Mouse (Mus musculus) midbrain, embryonic 11.5 days (tissue): ENCODE data around the gene Timeless. TPM values are rescaled to one million over a fixed set of nuclear protein-coding genes. Genes with fewer than 3 reads are reported as not detected.
"Not testable (repeated sequence)": the region's sequence is repeated elsewhere in the genome, so short reads cannot be mapped to it uniquely, and the experiment has no call there.

ENCODE experiments used
- ATAC-seq: fragments of 200-750 bp; cut with Nextera tagmentation; 2 replicates; pipeline ENCODE4 v1.8.0; 2017; ENCODE audit warnings: moderate TSS enrichment, moderate library complexity; ENCODE audit not compliant: low FRiP score
- DNase-seq: peaks from one replicate; pipeline ENCODE4 v3.0.0; 2015; ENCODE audit warnings: low spot score; ENCODE audit errors: missing footprints
- H3K27ac ChIP-seq: fragments of 300-500 bp; sonication (generic); 2 replicates; pipeline ENCODE4 v1.5.1; 2014; ENCODE audit warnings: low read depth, low read length
- H3K27me3 ChIP-seq: fragments of 300-500 bp; sonication (generic); 2 replicates; pipeline ENCODE4 v1.6.1; 2014; ENCODE audit warnings: mild to moderate bottlenecking, low read length, moderate library complexity, mixed read lengths; ENCODE audit not compliant: control insufficient read depth, insufficient read depth
- H3K36me3 ChIP-seq: fragments of 300-500 bp; sonication (generic); 2 replicates; pipeline ENCODE4 v1.6.1; 2014; ENCODE audit warnings: mild to moderate bottlenecking, low read length, moderate library complexity, mixed read lengths; ENCODE audit not compliant: control insufficient read depth, insufficient read depth
- H3K4me1 ChIP-seq: fragments of 300-500 bp; sonication (generic); 2 replicates; pipeline ENCODE4 v1.6.1; 2014; ENCODE audit warnings: low read length; ENCODE audit not compliant: control insufficient read depth, insufficient read depth
- H3K4me2 ChIP-seq: fragments of 300-500 bp; sonication (generic); 2 replicates; pipeline ENCODE4 v1.6.1; 2014; ENCODE audit warnings: mild to moderate bottlenecking, moderate library complexity
- H3K4me3 ChIP-seq: fragments of 300-500 bp; sonication (generic); 2 replicates; pipeline ENCODE4 v1.5.1; 2014; ENCODE audit warnings: low read depth, low read length
- H3K9ac ChIP-seq: fragments of 300-500 bp; sonication (generic); 2 replicates; pipeline ENCODE4 v1.6.1; 2014; ENCODE audit warnings: low read length
- H3K9me3 ChIP-seq: fragments of 300-500 bp; sonication (generic); 2 replicates; pipeline ENCODE4 v1.6.1; 2016; ENCODE audit warnings: low read length; ENCODE audit not compliant: control insufficient read depth
- WGBS: fragments of 180-500 bp; shearing (Covaris S2); extraction: QIAGEN DNeasy Blood & Tissue Kit; methylation state at CpG from one replicate; pipeline ENCODE4 v1.1.7; 2014; 5-methylcytosine and 5-hydroxymethylcytosine counted together
- polyA plus RNA-seq: library from polyadenylated mRNA; unstranded; fragments of >200 nt; fragmentation: Nextera tagmentation; extraction: Ambion mirVana; gene quantifications from 2 replicates; pipeline ENCODE4 v1.2.1, GENCODE M21; 2014

Gene Timeless
- polyA plus RNA-seq, 1 experiment from 2014 or later = 52.5 TPM

DNA sequence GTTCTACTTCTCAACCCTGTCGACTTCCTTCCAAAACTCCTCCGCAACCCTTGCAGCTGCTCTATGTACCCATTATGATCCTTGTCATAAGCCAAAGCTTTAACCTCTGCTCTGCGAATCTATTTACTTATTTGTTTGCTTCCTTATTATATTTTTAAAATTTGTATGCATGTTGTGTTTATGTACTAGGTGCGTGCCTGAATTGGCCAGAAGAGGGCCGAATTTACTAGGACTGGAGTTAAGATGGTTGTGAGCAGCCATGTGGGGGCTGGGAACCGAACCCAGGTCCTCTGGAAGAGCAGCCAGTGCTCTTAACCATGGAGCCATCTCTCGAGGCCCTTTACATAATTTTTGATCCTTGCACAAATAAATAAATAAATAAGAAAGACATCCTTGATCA is 39.0 kb downstream of the Timeless start:
- DNase-seq (no peak), ATAC-seq (no peak)
- peaks cover 3% of the 10 kb centered on the region; the same call in 1 of the 2 replicates for H3K4me1 ChIP-seq
- no peaks in the 10 kb centered on the region for H3K36me3 ChIP-seq
- H3K9ac ChIP-seq = peak overlapping the region; percentile 63
- H3K9me3 ChIP-seq = no peaks in the 10 kb centered on the region
- WGBS = 43% methylated on average over 7 of the region's 7 CpGs
- H3K27me3 ChIP-seq = no peaks in the 10 kb centered on the region
- no peak overlapping the region for H3K27ac ChIP-seq
- H3K4me3 ChIP-seq = peak overlapping the region; percentile 48
- peak overlapping the region; percentile 69 for H3K4me2 ChIP-seq

DNA sequence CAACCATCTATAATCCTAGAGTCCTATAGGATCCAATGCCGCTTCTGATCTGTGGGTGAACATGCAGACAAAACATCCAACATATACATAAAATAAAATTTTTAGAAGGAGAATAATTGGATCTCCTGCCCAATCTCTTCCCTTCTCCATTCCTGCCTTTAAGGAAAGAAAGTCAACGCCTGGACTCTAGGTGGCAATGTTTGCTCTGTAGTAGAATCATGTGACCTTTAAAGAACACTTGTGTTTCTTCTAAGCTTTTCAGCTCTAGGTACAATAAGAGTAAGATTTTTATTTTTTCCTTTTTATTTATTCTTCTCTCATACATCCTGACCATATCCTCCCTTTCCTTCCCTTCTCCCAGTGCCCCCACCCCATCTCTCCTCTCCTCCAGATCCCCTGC is 40.0 kb downstream of the Timeless start:
- Histone ChIP-seq H3K27ac (no peak overlapping the region), H3K4me3 (no peak overlapping the region), H3K4me1 (peaks cover 3% of the 10 kb centered on the region; the same call in 1 of the 2 replicates), H3K27me3 (no peaks in the 10 kb centered on the region), H3K4me2 (no peak overlapping the region), H3K9ac (no peak overlapping the region), H3K9me3 (no peaks in the 10 kb centered on the region), H3K36me3 (no peaks in the 10 kb centered on the region)
- ATAC-seq (no peak), DNase-seq (no peak)
- 72% methylated on average over 2 of the region's 2 CpGs for WGBS

- not testable (repeated sequence) for H3K4me2 ChIP-seq, H3K4me3 ChIP-seq, H3K4me1 ChIP-seq, ATAC-seq, H3K27ac ChIP-seq, H3K36me3 ChIP-seq, DNase-seq, H3K9me3 ChIP-seq, H3K27me3 ChIP-seq, H3K9ac ChIP-seq
- 94% methylated on average over 4 of the region's 7 CpGs for WGBS
These were observed 41.1 kb downstream of the Timeless start for GRCm38 (mm10) chr10:128272819-128273439.

- WGBS = 100% methylated on average over 1 of the region's 1 CpGs
These were observed 43.5 kb downstream of the Timeless start for GRCm38 (mm10) chr10:128275374-128275773.

DNA sequence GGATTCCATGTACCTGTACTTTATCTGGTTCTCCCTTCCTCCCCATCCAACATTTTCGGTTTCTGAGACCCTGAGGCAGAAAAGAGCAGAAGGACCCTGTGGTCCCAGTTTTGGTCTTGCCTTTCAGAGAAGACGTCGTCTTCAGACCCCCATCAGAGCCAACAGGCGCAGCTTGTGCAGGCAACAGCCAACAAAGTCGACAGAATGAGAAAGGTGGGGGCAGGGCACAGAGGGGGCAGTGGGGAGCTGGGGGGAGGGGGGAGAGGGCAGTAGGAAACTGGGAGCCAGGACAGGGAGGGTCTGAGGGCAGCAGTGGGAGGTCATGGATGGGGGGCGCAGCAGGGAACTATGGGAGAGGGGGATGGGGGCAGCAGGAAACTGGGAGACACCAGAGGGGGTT is 46.3 kb downstream of the Timeless start:
- no peak overlapping the region for H3K27ac ChIP-seq

More at GRCm38 (mm10) chr10:128275374-128275773, 43.5 kb downstream of the Timeless start:
- not testable (repeated sequence) for H3K9ac ChIP-seq, H3K4me3 ChIP-seq, H3K9me3 ChIP-seq, H3K4me1 ChIP-seq, H3K27me3 ChIP-seq, DNase-seq, ATAC-seq, H3K4me2 ChIP-seq, H3K27ac ChIP-seq, H3K36me3 ChIP-seq

DNA sequence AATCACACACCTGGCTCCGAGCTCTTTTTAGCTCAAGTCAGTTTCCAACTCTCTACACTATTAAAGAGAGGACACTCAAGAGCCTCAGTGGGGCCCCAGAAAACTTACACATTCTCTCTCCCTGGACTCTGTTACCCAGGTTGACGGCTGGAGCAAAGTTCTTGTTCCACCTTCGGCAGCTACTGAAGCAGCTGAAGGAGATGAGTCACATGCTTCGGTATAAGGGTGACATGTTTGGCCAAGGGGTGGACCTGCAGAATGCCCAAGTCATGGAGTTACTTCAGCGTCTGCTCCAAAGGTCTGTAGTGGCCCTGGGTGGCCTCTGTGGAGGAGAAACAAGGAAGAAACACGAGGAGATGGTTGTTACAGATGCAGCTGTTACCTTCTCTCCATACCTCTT is 49.1 kb downstream of the Timeless start:
- Histone ChIP-seq H3K36me3 (peaks cover 11% of the 10 kb centered on the region; the same call in 1 of the 2 replicates), H3K27me3 (no peaks in the 10 kb centered on the region)
- WGBS = 87% methylated on average over 6 of the region's 6 CpGs

More for the DNA sequence above, 46.3 kb downstream of the Timeless start:
- DNase-seq (no peak), ATAC-seq (no peak)
- Histone ChIP-seq H3K36me3 (peaks cover 5% of the 10 kb centered on the region; the same call in 1 of the 2 replicates), H3K4me3 (no peak overlapping the region), H3K4me2 (no peak overlapping the region), H3K4me1 (no peaks in the 10 kb centered on the region), H3K9me3 (no peaks in the 10 kb centered on the region), H3K9ac (no peak overlapping the region), H3K27me3 (no peaks in the 10 kb centered on the region)
- WGBS = 60% methylated on average over 6 of the region's 6 CpGs

DNA sequence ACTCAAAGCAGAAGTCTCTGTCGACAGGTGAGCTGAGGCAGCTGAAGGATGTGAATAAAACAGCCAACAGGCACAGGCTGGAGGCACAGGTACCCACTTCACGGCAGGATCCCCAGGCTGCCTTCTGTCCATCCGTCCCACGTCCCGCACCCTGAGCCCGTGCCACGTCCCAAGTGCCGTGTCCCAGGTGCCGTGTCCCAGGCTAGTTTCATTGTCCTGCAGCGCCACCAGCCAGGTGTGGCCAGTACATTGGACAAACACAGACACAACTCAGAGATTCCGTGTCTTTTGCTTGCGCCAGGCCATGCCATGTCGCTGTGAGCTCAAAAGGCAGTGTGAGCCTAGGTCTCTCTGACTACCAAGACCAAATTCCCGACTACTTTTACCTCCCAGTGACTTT is 49.8 kb downstream of the Timeless start:
- Histone ChIP-seq H3K9ac (no peak overlapping the region), H3K36me3 (peaks cover 14% of the 10 kb centered on the region; the same call in 1 of the 2 replicates), H3K27me3 (no peaks in the 10 kb centered on the region), H3K27ac (no peak overlapping the region), H3K4me1 (no peaks in the 10 kb centered on the region), H3K4me2 (no peak overlapping the region), H3K9me3 (no peaks in the 10 kb centered on the region), H3K4me3 (no peak overlapping the region)
- WGBS = 92% methylated on average over 14 of the region's 14 CpGs
- no peak for ATAC-seq
- DNase-seq = no peak

More for the DNA sequence above, 49.1 kb downstream of the Timeless start:
- Histone ChIP-seq H3K4me2 (no peak overlapping the region), H3K9ac (no peak overlapping the region), H3K9me3 (no peaks in the 10 kb centered on the region), H3K27ac (no peak overlapping the region), H3K4me3 (no peak overlapping the region), H3K4me1 (no peaks in the 10 kb centered on the region)
- DNase-seq (no peak), ATAC-seq (no peak)

DNA sequence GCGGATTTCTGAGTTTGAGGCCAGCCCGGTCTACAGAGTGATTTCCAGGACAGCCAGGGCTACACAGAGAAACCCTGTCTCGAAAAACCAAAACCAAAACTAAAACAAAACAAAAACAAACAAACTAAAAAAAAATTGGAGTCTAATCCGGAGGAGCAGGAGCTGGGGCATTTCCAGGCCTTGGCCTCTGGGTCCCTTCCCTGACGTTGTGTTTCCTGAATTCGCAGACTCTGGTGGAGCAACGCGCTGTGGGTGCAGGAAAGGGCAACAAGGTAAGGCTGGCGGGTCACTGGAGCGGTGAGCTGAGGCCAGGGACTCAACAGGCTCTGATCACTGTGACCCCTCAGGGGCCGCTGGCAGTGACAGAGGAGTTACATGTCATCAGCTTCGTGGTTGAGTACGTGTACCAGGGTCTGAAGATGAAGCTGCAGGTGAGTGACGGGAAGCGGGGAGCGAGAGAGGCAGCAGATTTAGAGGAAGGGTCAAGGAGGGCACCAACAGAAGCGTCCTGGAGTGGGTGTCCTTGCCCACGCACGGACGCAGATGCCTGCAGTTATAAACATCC is 51.1 kb downstream of the Timeless start:
- Histone ChIP-seq H3K9me3 (no peaks in the 10 kb centered on the region), H3K36me3 (peaks cover 14% of the 10 kb centered on the region; the same call in 1 of the 2 replicates), H3K27me3 (no peaks in the 10 kb centered on the region), H3K4me3 (no peak overlapping the region), H3K9ac (no peak overlapping the region), H3K4me2 (no peak overlapping the region), H3K27ac (no peak overlapping the region), H3K4me1 (no peaks in the 10 kb centered on the region)
- DNase-seq = no peak
- no peak for ATAC-seq
- 94% methylated on average over 20 of the region's 20 CpGs for WGBS
